17 mouse cellular contexts compared by ENCODE assay signal in genomic region chr11:49879950-49880642, GRCm38 (mm10). TPM values are rescaled to one million over a fixed set of nuclear protein-coding genes. Genes with fewer than 3 reads are reported as not detected.
DNase-seq lines count a peak whose midpoint lies in the region; ATAC-seq and TF ChIP-seq lines count a peak whose summit lies in the region.
"Had no signal": no experiment of that assay in that cellular context is flagged by ENCODE, and none has a peak within 500 bp of the region (broad histone marks: within the 10 kb centered on the region; RNA-seq: fewer than 3 reads in every experiment).

No protein-coding gene starts in this region.

- no peaks in the 10 kb centered on the region for H3K4me1 ChIP-seq in lung, embryonic 14.5 days (ENCODE audit: insufficient read depth)
- 0 out of 2 replicates have a peak, but pooled peaks cover 4% of the 10 kb centered on the region for H3K4me1 ChIP-seq in olfactory bulb, adult 2 months (ENCODE audit: control insufficient read depth, insufficient read depth, low read length)
- H3K4me1 ChIP-seq: stomach, embryonic 15.5 days had no signal

- H3K27ac ChIP-seq in lung, embryonic 14.5 days (ENCODE audit: low read depth): peak overlapping the region; percentile 26; the same call in 1 of the 2 replicates
- H3K27ac ChIP-seq in olfactory bulb, adult 2 months (ENCODE audit: insufficient read depth, low read depth, low read length): peak overlapping the region; percentile 2; the same call in 1 of the 2 replicates
- H3K27ac ChIP-seq: forebrain, embryonic 13.5 days; hindbrain, postnatal 0 days; stomach, embryonic 15.5 days had no signal

- peak; percentile 72 for ATAC-seq in lung, embryonic 14.5 days (ENCODE audit: insufficient read depth)
- no peak for ATAC-seq in activated CD4-positive, CD25-positive, alpha-beta regulatory T cell, adult 4 months
- ATAC-seq: forebrain, embryonic 13.5 days; hindbrain, postnatal 0 days; midbrain, embryonic 16.5 days had no signal

- WGBS in lung, embryonic 14.5 days: 75% methylated on average over 3 of the region's 3 CpGs
- WGBS in olfactory bulb, adult 2 months: 74% methylated on average over 3 of the region's 3 CpGs

- no peak overlapping the region for H3K9ac ChIP-seq in lung, embryonic 14.5 days
- H3K9ac ChIP-seq: forebrain, embryonic 13.5 days; stomach, embryonic 15.5 days had no signal

- DNase-seq in adrenal gland, postnatal 25 days: peak; percentile 21
- no peak for DNase-seq in adrenal gland, adult 8-10 months
- DNase-seq in kidney, postnatal 10 days: peak; percentile 19
- DNase-seq in kidney, postnatal 14 days: no peak
- peak; percentile 85 for DNase-seq in lung, embryonic 14.5 days
- no peak for DNase-seq in urinary bladder, adult 18-20 months (ENCODE audit: low spot score in 2 of 2)
- DNase-seq: adrenal gland, adult 2 months; cerebellum, adult 9-10 months; layer of hippocampus, adult 9-11 months; thymus, postnatal 36 days had no signal

- no peaks in the 10 kb centered on the region for H3K27me3 ChIP-seq in lung, embryonic 14.5 days (ENCODE audit: insufficient read depth, low read length)
- H3K27me3 ChIP-seq: forebrain, embryonic 13.5 days; stomach, embryonic 15.5 days had no signal

- TF ChIP-seq POLR2A in olfactory bulb, adult 2 months (IDR thresholded peaks at IDR 0.05; ENCODE audit: insufficient read depth, low read depth, low read length): no peak

- peaks cover 40% of the 10 kb centered on the region for H3K36me3 ChIP-seq in lung, embryonic 14.5 days (ENCODE audit: insufficient read depth)

- no peak overlapping the region for H3K4me3 ChIP-seq in lung, embryonic 14.5 days (ENCODE audit: low read depth, low read length)
- no peak overlapping the region for H3K4me3 ChIP-seq in olfactory bulb, adult 2 months (ENCODE audit: insufficient read depth, low read depth, low read length)
- H3K4me3 ChIP-seq: forebrain, embryonic 13.5 days; stomach, embryonic 15.5 days had no signal

- H3K4me2 ChIP-seq in lung, embryonic 14.5 days: no peak overlapping the region
- H3K4me2 ChIP-seq: forebrain, embryonic 13.5 days; stomach, embryonic 15.5 days had no signal

- H3K9me3 ChIP-seq in lung, embryonic 14.5 days (ENCODE audit: low read depth, low read length): no peaks in the 10 kb centered on the region
- H3K9me3 ChIP-seq: forebrain, embryonic 13.5 days; stomach, embryonic 15.5 days had no signal

- no peak for TF ChIP-seq CTCF in lung, embryonic 14.5 days (IDR thresholded peaks at IDR 0.05; ENCODE audit: low read depth)
- TF ChIP-seq CTCF in olfactory bulb, adult 2 months (IDR thresholded peaks at IDR 0.05; ENCODE audit: insufficient read depth, low read depth, low read length): no peak

RNA-seq across cellular contexts. Expression of gene Rasgef1c, which starts 21.5 kb away (rescaled TPM):
- 0.49 TPM in 1 of 2 replicates, not detected in the other for total RNA-seq in adrenal gland, postnatal 25 days (2021)
- total RNA-seq in adrenal gland, adult 8-10 months (2022): 1 to 10 TPM in 1 of 4 experiments, under 1 TPM in 3; 0.67 to 1.1 (median 0.82) TPM
- 0.09 and 0.20 TPM in 2 replicates for polyA plus RNA-seq in lung, embryonic 14.5 days (2014; fragmentation: Nextera tagmentation; extraction: Ambion mirVana)
- not detected in 2 replicates for polyA plus RNA-seq in olfactory bulb, adult 2 months (2012; ENCODE audit: insufficient read depth, insufficient read length, low replicate concordance, missing spikeins)
- polyA plus RNA-seq in activated CD4-positive, CD25-positive, alpha-beta regulatory T cell, adult 4 months (2017; shearing (Covaris generic)): under 1 TPM in 1 of 2 experiments, not detected in 1; 0.50 TPM
- total RNA-seq: liver, adult 2 months had no signal
- polyA plus RNA-seq: liver, adult 2 months had no signal

RNA-seq across cellular contexts. Expression of gene Mapk9, which starts 33.5 kb away (rescaled TPM):
- 65.6 and 76.5 TPM in 2 replicates for total RNA-seq in adrenal gland, postnatal 25 days (2021)
- 10 to 100 TPM; 71.4 to 99.2 (median 87.3) TPM for total RNA-seq in adrenal gland, adult 8-10 months (2022)
- 38.4 and 40.0 TPM in 2 replicates for polyA plus RNA-seq in lung, embryonic 14.5 days (2014; fragmentation: Nextera tagmentation; extraction: Ambion mirVana)
- not detected in 2 replicates for polyA plus RNA-seq in olfactory bulb, adult 2 months (2012; ENCODE audit: insufficient read depth, insufficient read length, low replicate concordance, missing spikeins)
- polyA plus RNA-seq in activated CD4-positive, CD25-positive, alpha-beta regulatory T cell, adult 4 months (2017; shearing (Covaris generic)): 10 to 100 TPM; 17.3 to 19.2 TPM

Comparison
In these comparisons a context has a peak if more than half of its experiments do, and no peak if none do; other contexts are left out.
1. DNase-seq: peak in adrenal gland, postnatal 25 days (single experiment), kidney, postnatal 10 days (single experiment) and lung, embryonic 14.5 days (single experiment); none in adrenal gland, adult 8-10 months (single experiment), kidney, postnatal 14 days (single experiment) and urinary bladder, adult 18-20 months (0 of 2).
2. RNA of gene Mapk9, which starts 33.5 kb away (polyA plus RNA-seq): 38.4 to 40.0 TPM in lung, embryonic 14.5 days and 17.3 to 19.2 TPM in activated CD4-positive, CD25-positive, alpha-beta regulatory T cell, adult 4 months; not detected in olfactory bulb, adult 2 months; every median in the first group is over 10 times any median in the second.